Mouse (Mus musculus): ENCODE data around the gene Syt12.

DNA sequence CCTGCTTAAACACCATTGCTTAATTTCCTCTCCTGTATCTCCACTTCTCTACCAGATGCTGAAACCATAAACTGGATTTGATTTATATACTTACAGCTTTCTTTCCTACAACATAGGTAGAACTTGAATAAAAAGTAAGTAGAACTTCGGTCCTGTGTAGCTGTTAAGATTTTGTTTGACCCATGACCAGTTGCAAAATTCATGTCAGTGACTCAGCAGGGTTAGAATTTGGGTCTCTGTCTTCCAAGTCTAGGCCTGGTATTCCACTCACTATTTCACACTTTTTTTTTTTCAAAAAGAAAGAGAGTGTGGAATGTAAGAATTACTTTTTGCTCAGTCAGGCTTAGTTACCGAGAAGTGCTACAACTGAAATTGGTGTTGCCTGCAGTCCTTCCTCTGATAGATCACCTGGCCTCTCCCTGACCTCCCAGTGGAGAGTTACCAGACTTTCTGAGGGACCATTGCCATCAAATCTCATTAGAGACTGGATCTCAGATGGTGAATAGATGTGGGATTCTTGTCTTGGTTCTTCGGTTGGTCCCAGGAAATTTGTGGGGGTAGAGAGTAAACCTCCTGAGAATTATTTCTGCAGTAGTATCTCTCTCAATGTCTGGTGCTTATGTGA is 44.3 kb upstream of the Syt12 start:
- TF ChIP-seq CTCF (IDR thresholded peaks at IDR 0.05; ENCODE audit: low read depth) (no peak), EP300 (IDR thresholded peaks at IDR 0.05; ENCODE audit: low read depth) (no peak)
